Mouse (Mus musculus) spleen, adult 18-20 months (tissue): ENCODE measurements at regions not wholly inside any gene's neighbourhood (a gene's known extent, or its start where the extent isn't known, plus 50 kb on each side); places are given as distances from the start of the nearest gene placed in this dataset.

Experiments
- DNase-seq, 2 experiments: peaks; one replicate each; pipeline ENCODE4 v3.0.0; 2022; ENCODE audit warnings: mixed read lengths in 2 of 2

GRCm38 (mm10) chr4:127750781-127751180, 220.0 kb downstream of the CK137956 start:
- no peak for DNase-seq

GRCm38 (mm10) chr4:127747876-127748275, 222.9 kb downstream of the CK137956 start:
- no peak for DNase-seq

GRCm38 (mm10) chr4:127736781-127737180, 234.0 kb downstream of the CK137956 start:
- DNase-seq: no peak

- no peak for DNase-seq
Measured at GRCm38 (mm10) chr4:127736151-127736550, 234.6 kb downstream of the CK137956 start.

GRCm38 (mm10) chr4:127734641-127735040, 236.1 kb downstream of the CK137956 start:
- no peak for DNase-seq

GRCm38 (mm10) chr4:127718661-127719060, 252.1 kb downstream of the CK137956 start:
- DNase-seq: no peak

GRCm38 (mm10) chr4:127712274-127712673, 258.5 kb downstream of the CK137956 start:
- DNase-seq: no peak

- no peak for DNase-seq
Measured at GRCm38 (mm10) chr4:127710816-127711215, 259.9 kb downstream of the CK137956 start.

GRCm38 (mm10) chr4:127709746-127710145, 261.0 kb downstream of the CK137956 start:
- DNase-seq: no peak

GRCm38 (mm10) chr4:127708186-127708585, 262.6 kb downstream of the CK137956 start:
- DNase-seq: no peak

GRCm38 (mm10) chr4:127707126-127707525, 263.6 kb downstream of the CK137956 start:
- DNase-seq: no peak

GRCm38 (mm10) chr4:127701651-127702050, 269.1 kb downstream of the CK137956 start:
- DNase-seq: no peak

- no peak for DNase-seq
Measured at GRCm38 (mm10) chr4:127689986-127690385, 280.8 kb downstream of the CK137956 start.

- DNase-seq: no peak
Measured at GRCm38 (mm10) chr4:127685021-127685420, 285.7 kb downstream of the CK137956 start.

GRCm38 (mm10) chr4:127679391-127679790, 291.4 kb downstream of the CK137956 start:
- DNase-seq: no peak

- no peak for DNase-seq
Measured at GRCm38 (mm10) chr4:127678437-127678836, 292.3 kb downstream of the CK137956 start.

GRCm38 (mm10) chr4:127675745-127676315, 294.9 kb downstream of the CK137956 start:
- no peak for DNase-seq

GRCm38 (mm10) chr4:127659950-127660349, 302.0 kb upstream of the Gjb5 start:
- no peak for DNase-seq

- DNase-seq: no peak
Measured at GRCm38 (mm10) chr4:127651601-127652000, 293.6 kb upstream of the Gjb5 start.

GRCm38 (mm10) chr4:127648011-127648410, 290.0 kb upstream of the Gjb5 start:
- DNase-seq: no peak

GRCm38 (mm10) chr4:127647189-127647588, 289.2 kb upstream of the Gjb5 start:
- no peak for DNase-seq

GRCm38 (mm10) chr4:127640251-127641085, 282.5 kb upstream of the Gjb5 start:
- no peak for DNase-seq

- no peak for DNase-seq
Measured at GRCm38 (mm10) chr4:127639765-127640164, 281.8 kb upstream of the Gjb5 start.

- no peak for DNase-seq
Measured at GRCm38 (mm10) chr4:127636934-127637333, 279.0 kb upstream of the Gjb5 start.
